Mouse (Mus musculus) liver, embryonic 15.5 days (tissue): ENCODE results near the gene Rap2a. TPM values are rescaled to one million over a fixed set of nuclear protein-coding genes. Genes with fewer than 3 reads are reported as not detected.

Experiments
- ATAC-seq: fragments of 200-750 bp; cut with Nextera tagmentation; 2 replicates; pipeline ENCODE4 v1.8.0; 2017; ENCODE audit warnings: moderate number of reproducible peaks, mild to moderate bottlenecking, moderate library complexity; ENCODE audit not compliant: insufficient read depth
- H3K27ac ChIP-seq: fragments of 300-500 bp; sonication (generic); replicated peaks from 2 replicates; pipeline ENCODE4 v1.5.1; 2015; ENCODE audit warnings: mild to moderate bottlenecking, inconsistent platforms
- H3K27me3 ChIP-seq: fragments of 300-500 bp; sonication (generic); 2 replicates; pipeline ENCODE4 v1.6.1; 2015; ENCODE audit warnings: mild to moderate bottlenecking, inconsistent platforms
- H3K36me3 ChIP-seq: fragments of 300-500 bp; sonication (generic); replicated peaks from 2 replicates; pipeline ENCODE4 v1.6.1; 2015; ENCODE audit warnings: moderate library complexity, mild to moderate bottlenecking, inconsistent platforms
- H3K4me1 ChIP-seq: fragments of 300-500 bp; sonication (generic); replicated peaks from 2 replicates; pipeline ENCODE4 v1.6.1; 2015; ENCODE audit warnings: inconsistent platforms
- H3K4me2 ChIP-seq: fragments of 300-500 bp; sonication (generic); 2 replicates; pipeline ENCODE4 v1.6.1; 2015; ENCODE audit warnings: moderate library complexity, mild to moderate bottlenecking, inconsistent platforms
- H3K4me3 ChIP-seq: fragments of 300-500 bp; sonication (generic); replicated peaks from 2 replicates; pipeline ENCODE4 v1.5.1; 2015; ENCODE audit warnings: mild to moderate bottlenecking, inconsistent platforms
- H3K9ac ChIP-seq: fragments of 300-500 bp; sonication (generic); 2 replicates; pipeline ENCODE4 v1.6.1; 2015; ENCODE audit warnings: moderate library complexity, mild to moderate bottlenecking, inconsistent platforms
- H3K9me3 ChIP-seq: fragments of 300-500 bp; sonication (generic); replicated peaks from 2 replicates; pipeline ENCODE4 v1.6.1; 2016; ENCODE audit warnings: inconsistent platforms
- WGBS: fragments of 180-500 bp; shearing (Covaris S2); methylation state at CpG from one replicate; pipeline ENCODE4 v1.1.7; 2015; ENCODE audit warnings: mixed read lengths; ENCODE audit not compliant: insufficient replicate concordance; 5-methylcytosine and 5-hydroxymethylcytosine counted together
- polyA plus RNA-seq: library from polyadenylated mRNA; unstranded; fragments of >200 nt; fragmentation: Nextera tagmentation; extraction: Ambion mirVana; gene quantifications from 2 replicates; pipeline ENCODE4 v1.2.1, GENCODE M21; 2015

The Rap2a gene
- polyA plus RNA-seq, 1 experiment from 2014 or later, result 2.5 TPM

GRCm38 (mm10) chr14:120499601-120500000, 21.4 kb downstream of the Rap2a start:
- Histone ChIP-seq H3K9me3 (no peaks in the 10 kb centered on the region), H3K9ac (no peak overlapping the region), H3K27me3 (no peaks in the 10 kb centered on the region), H3K4me2 (no peak overlapping the region), H3K27ac (no peak overlapping the region), H3K4me3 (no peak overlapping the region), H3K4me1 (no peaks in the 10 kb centered on the region; the same call in 1 of the 2 replicates), H3K36me3 (no peaks in the 10 kb centered on the region)
- no peak for ATAC-seq
- WGBS, result 75% methylated on average over 6 of the region's 6 CpGs

- Histone ChIP-seq H3K4me2 (no peak overlapping the region), H3K4me3 (no peak overlapping the region), H3K27ac (no peak overlapping the region), H3K9ac (no peak overlapping the region), H3K27me3 (no peaks in the 10 kb centered on the region), H3K9me3 (no peaks in the 10 kb centered on the region), H3K4me1 (no peaks in the 10 kb centered on the region; the same call in 1 of the 2 replicates), H3K36me3 (no peaks in the 10 kb centered on the region)
- WGBS, result 63% methylated on average over 12 of the region's 12 CpGs
- ATAC-seq, result no peak
These were observed 21.8 kb downstream of the Rap2a start for GRCm38 (mm10) chr14:120500021-120500560.

DNA sequence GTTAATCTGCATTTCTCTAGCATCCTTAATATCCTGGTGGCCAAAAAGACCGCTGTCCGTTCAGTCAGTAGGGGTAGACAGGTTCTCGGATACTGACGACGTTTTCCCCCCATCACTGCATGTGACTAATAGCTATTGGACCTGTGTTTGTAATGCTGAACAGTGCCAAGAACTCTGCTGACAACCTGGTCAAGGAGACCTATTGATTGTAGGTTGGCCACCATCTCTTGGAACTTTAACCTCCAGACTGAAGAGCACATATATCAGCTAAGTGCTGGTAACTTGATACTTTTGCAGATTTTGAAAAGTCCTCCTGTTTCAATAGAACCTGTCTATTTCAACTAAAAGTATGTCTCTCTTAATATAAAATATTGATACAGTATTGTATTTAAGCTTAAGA, 22.5 kb downstream of the Rap2a start:
- H3K27ac ChIP-seq, result no peak overlapping the region
- no peak overlapping the region for H3K9ac ChIP-seq
- no peaks in the 10 kb centered on the region for H3K27me3 ChIP-seq
- no peak for ATAC-seq
- H3K4me3 ChIP-seq, result no peak overlapping the region
- WGBS, result 77% methylated on average over 5 of the region's 5 CpGs
- no peaks in the 10 kb centered on the region; the same call in 1 of the 2 replicates for H3K4me1 ChIP-seq
- no peaks in the 10 kb centered on the region for H3K9me3 ChIP-seq
- H3K36me3 ChIP-seq, result no peaks in the 10 kb centered on the region
- H3K4me2 ChIP-seq, result no peak overlapping the region

DNA sequence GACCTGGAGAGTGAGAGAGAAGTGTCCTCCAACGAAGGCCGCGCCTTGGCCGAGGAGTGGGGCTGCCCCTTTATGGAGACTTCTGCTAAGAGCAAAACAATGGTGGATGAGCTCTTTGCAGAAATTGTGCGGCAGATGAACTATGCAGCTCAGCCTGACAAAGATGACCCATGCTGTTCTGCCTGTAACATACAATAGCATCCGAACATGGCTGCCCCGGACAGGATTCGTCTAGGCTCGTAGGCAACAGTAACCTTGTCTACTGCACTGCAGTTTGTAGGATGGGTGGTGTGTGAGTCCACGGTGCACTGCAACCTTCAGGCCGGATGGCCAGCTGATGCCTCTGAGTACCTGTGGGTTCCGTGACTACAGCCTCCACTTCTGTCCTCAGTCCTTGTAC, 25.4 kb downstream of the Rap2a start:
- H3K4me1 ChIP-seq, result no peaks in the 10 kb centered on the region
- H3K9ac ChIP-seq, result no peak overlapping the region
- H3K27me3 ChIP-seq, result no peaks in the 10 kb centered on the region
- H3K4me2 ChIP-seq, result no peak overlapping the region
- H3K9me3 ChIP-seq, result no peaks in the 10 kb centered on the region
- H3K27ac ChIP-seq, result no peak overlapping the region
- H3K36me3 ChIP-seq, result no peaks in the 10 kb centered on the region
- no peak for ATAC-seq
- no peak overlapping the region for H3K4me3 ChIP-seq
- WGBS, result 87% methylated on average over 12 of the region's 12 CpGs

DNA sequence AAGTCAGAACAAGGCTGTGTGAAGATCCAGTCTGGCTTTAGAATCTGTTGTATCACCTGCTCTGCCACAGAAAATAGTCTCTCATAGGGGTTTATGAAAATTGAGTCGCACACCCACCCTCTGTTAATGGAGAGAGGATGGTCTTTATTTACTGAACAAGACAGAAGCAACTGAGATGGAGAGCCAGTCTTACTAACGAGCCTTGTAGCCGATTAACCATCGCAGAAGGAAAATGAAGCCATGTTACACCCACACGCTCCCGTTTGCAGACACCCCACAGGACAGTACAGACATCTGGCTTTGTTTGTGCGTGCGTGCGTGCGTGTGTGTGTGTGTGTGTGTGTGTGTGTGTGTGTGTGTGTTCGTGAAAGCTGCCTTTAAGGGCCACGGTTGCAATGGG, 26.2 kb downstream of the Rap2a start:
- Histone ChIP-seq H3K4me3 (no peak overlapping the region), H3K4me2 (no peak overlapping the region), H3K4me1 (no peaks in the 10 kb centered on the region), H3K9ac (no peak overlapping the region), H3K9me3 (no peaks in the 10 kb centered on the region), H3K27ac (no peak overlapping the region), H3K27me3 (no peaks in the 10 kb centered on the region), H3K36me3 (no peaks in the 10 kb centered on the region)
- 81% methylated on average over 12 of the region's 12 CpGs for WGBS
- no peak for ATAC-seq

- ATAC-seq, result no peak
- WGBS, result 76% methylated on average over 18 of the region's 18 CpGs
These were observed 26.8 kb downstream of the Rap2a start for GRCm38 (mm10) chr14:120504928-120505461.

GRCm38 (mm10) chr14:120505918-120506317, 27.7 kb downstream of the Rap2a start:
- Histone ChIP-seq H3K4me2 (no peak overlapping the region), H3K36me3 (no peaks in the 10 kb centered on the region), H3K4me3 (no peak overlapping the region), H3K4me1 (no peaks in the 10 kb centered on the region), H3K27me3 (no peaks in the 10 kb centered on the region), H3K27ac (no peak overlapping the region), H3K9ac (no peak overlapping the region), H3K9me3 (no peaks in the 10 kb centered on the region)
- WGBS, result 76% methylated on average over 6 of the region's 6 CpGs
- no peak for ATAC-seq

More at GRCm38 (mm10) chr14:120504928-120505461, 26.8 kb downstream of the Rap2a start:
- no peaks in the 10 kb centered on the region for H3K4me1 ChIP-seq
- no peaks in the 10 kb centered on the region for H3K27me3 ChIP-seq
- H3K9me3 ChIP-seq, result no peaks in the 10 kb centered on the region
- no peak overlapping the region for H3K4me2 ChIP-seq
- H3K27ac ChIP-seq, result no peak overlapping the region
- no peak overlapping the region for H3K4me3 ChIP-seq
- H3K36me3 ChIP-seq, result no peaks in the 10 kb centered on the region
- no peak overlapping the region for H3K9ac ChIP-seq

DNA sequence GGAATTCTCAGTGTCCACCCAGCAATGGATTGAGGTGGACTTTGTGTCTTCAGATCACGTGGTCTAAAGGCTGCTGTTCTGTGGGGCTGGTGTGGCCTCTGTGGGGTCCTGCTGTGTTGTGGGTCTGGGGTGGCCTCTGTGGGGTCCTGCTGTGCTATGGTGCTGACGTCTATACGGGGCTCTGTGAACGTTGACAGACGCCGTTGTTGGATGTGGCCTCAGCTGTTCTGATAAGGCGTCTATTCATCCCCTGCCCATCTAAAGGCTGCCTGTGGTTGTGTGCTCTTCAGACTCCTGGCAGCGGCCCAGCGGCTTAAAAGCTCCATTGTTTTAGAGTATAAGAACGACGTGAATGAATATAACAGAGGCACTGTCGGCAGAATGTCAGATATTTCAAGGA, 29.3 kb downstream of the Rap2a start:
- Histone ChIP-seq H3K9me3 (no peaks in the 10 kb centered on the region), H3K27me3 (no peaks in the 10 kb centered on the region), H3K4me1 (no peaks in the 10 kb centered on the region), H3K4me2 (no peak overlapping the region), H3K4me3 (no peak overlapping the region), H3K27ac (no peak overlapping the region), H3K9ac (no peak overlapping the region), H3K36me3 (no peaks in the 10 kb centered on the region)
- ATAC-seq, result no peak
- 38% methylated on average over 12 of the region's 12 CpGs for WGBS

GRCm38 (mm10) chr14:120508566-120509365, 30.5 kb downstream of the Rap2a start:
- no peak for ATAC-seq
- WGBS, result 63% methylated on average over 16 of the region's 16 CpGs
- Histone ChIP-seq H3K9ac (no peak overlapping the region), H3K27me3 (no peaks in the 10 kb centered on the region), H3K9me3 (no peaks in the 10 kb centered on the region), H3K4me1 (no peaks in the 10 kb centered on the region), H3K4me2 (no peak overlapping the region), H3K27ac (no peak overlapping the region), H3K36me3 (no peaks in the 10 kb centered on the region), H3K4me3 (no peak overlapping the region)

DNA sequence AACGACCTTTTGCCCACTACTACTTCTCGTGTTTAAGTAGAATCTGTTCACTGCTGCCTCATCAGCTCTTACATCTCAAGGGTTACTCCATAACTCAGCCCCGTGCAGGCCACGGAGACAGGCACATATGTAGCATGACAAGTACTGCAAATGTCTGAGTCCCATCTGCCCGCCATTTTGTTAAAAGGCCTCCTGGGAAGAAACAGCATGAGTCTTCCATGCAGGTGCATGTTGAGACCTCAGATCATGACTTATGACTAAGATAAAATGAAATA, 31.1 kb downstream of the Rap2a start:
- Histone ChIP-seq H3K27ac (no peak overlapping the region), H3K4me3 (no peak overlapping the region), H3K36me3 (no peaks in the 10 kb centered on the region), H3K9me3 (no peaks in the 10 kb centered on the region), H3K9ac (no peak overlapping the region), H3K27me3 (no peaks in the 10 kb centered on the region), H3K4me1 (no peaks in the 10 kb centered on the region), H3K4me2 (no peak overlapping the region)
- WGBS, result 67% methylated on average over 5 of the region's 5 CpGs
- ATAC-seq, result no peak

GRCm38 (mm10) chr14:120511821-120512220, 33.6 kb downstream of the Rap2a start:
- no peak overlapping the region for H3K9ac ChIP-seq

More at GRCm38 (mm10) chr14:120511821-120512220, 33.6 kb downstream of the Rap2a start:
- ATAC-seq, result no peak
- no peaks in the 10 kb centered on the region for H3K36me3 ChIP-seq
- H3K27ac ChIP-seq, result no peak overlapping the region
- no peaks in the 10 kb centered on the region for H3K4me1 ChIP-seq
- H3K4me2 ChIP-seq, result no peak overlapping the region
- H3K9me3 ChIP-seq, result no peaks in the 10 kb centered on the region
- H3K4me3 ChIP-seq, result no peak overlapping the region
- 20% methylated on average over 5 of the region's 5 CpGs for WGBS
- H3K27me3 ChIP-seq, result no peaks in the 10 kb centered on the region
